Mouse (Mus musculus) spleen, adult 2 months (tissue): ENCODE results near the gene 4933417A18Rik.
"Not testable (repeated sequence)": the region's sequence is repeated elsewhere in the genome, so short reads cannot be mapped to it uniquely, and the experiment has no call there.

ENCODE experiments used
- CTCF ChIP-seq: fragments of 200-500 bp; IDR thresholded peaks from 2 replicates; pipeline ENCODE4 v1.5.1; 2011; ENCODE audit warnings: mild to moderate bottlenecking, inconsistent platforms; ENCODE audit not compliant: insufficient read depth, insufficient read length, insufficient replicate concordance; ENCODE audit errors: extremely low read depth
- POLR2A ChIP-seq: fragments of 200-500 bp; IDR thresholded peaks from 2 replicates; pipeline ENCODE4 v1.6.1; 2011; ENCODE audit warnings: low read depth, low read length, inconsistent platforms

DNA sequence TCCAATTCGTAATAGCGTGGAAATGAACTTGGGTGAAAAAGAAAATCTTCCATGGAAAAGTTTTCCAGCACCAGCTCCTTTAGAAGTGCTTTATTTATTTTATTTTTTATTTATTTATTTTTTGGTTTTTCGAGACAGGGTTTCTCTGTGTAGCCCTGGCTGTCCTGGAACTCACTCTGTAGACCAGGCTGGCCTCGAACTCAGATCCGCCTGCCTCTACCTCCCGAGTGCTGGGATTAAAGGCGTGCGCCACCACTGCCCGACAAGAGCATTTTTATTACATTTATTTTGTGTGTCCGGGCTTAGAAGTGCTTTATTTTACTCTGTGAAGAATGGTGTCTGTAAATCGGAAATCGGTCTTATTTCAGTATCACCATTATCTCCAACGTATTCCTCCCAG is 49.5 kb upstream of the 4933417A18Rik start:
- not testable (repeated sequence) for TF ChIP-seq CTCF, POLR2A
